Mouse (Mus musculus) layer of hippocampus, postnatal 25 days (tissue): Measurements from ENCODE around the gene Sgce. TPM values are rescaled to one million over a fixed set of nuclear protein-coding genes. Genes with fewer than 3 reads are reported as not detected.
A peak's percentile ranks its signal among the peaks of the same experiment; 100 is the strongest.
"Not testable (repeated sequence)": the region's sequence is repeated elsewhere in the genome, so short reads cannot be mapped to it uniquely, and the experiment has no call there.

ENCODE experiments used
- DNase-seq, 2 experiments: peaks; one replicate each; pipeline ENCODE4 v3.0.0; 2022; ENCODE audit warnings: mixed read lengths in 2 of 2, low spot score in 1 of 2; ENCODE audit errors: extremely low spot score in 1 of 2
- total RNA-seq, 2 experiments: library from RNA; stranded (reverse); gene quantifications; 2 replicates each; pipeline ENCODE4 v1.2.3; 2021

Gene Sgce
- 10 to 100 TPM; 33.3 to 35.3 TPM for total RNA-seq

DNA sequence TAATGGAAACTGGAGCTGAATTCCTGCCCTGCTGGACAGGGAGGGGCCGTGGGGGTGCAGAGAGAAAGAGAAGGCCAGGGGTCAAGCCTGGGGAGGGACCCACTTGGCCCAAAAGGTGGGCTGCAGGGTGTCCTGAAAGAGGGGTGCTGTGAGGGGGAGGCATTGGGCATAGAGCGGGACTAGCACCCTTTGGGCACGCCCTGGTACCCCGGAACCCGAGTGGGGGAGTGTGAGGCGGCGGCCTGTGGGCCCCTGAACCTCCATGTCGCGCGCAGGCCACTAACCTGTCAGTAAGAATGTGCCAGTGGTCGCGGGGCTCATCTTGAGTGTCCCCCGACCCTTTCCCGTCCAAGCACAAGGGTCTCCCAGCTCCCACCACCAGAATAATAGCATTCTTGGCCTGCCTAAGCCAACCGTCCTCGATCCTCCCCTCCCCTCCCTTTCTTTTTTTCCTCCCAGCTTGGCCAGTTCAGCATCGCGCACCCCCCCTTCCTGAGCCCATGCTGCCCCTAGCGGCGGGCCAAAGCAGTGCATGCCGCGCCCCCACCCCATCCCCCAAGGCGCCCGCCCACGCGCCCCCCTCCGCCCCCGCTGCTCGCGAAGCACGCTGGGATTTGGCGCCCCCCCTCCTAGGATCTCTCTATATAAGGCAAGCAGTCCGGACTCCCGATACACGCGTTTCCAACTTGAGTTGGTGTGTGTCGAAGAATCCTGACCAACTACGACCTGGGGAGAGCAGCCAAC, at the start of gene Sgce, which contains the start of gene Peg10:
Gene Sgce, minus strand, starts transcription at position 512 of the 744 bp plus-strand sequence.
Gene Peg10, plus strand, starts transcription at position 611 of the 744 bp plus-strand sequence.
- peak; percentile 66 to 75 for DNase-seq

DNA sequence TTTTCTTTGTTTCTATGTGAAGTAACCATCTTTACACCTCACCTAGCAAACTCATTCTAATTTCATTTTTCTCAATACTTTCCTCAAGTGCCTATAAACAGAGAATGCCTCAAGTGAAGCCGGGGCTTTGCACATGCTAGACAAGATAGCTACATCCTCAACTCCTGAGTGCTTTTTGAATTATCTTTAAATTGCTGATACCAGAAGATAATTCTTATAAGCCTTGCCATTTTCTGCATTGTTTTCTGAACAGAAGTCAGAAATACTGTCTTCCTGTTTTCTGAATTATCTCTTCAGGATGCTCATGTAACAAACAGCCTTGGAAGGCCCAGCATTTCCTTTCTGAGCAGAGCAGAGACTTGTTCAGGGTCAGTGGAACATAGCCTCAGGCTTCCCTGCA, 49.3 kb upstream of the Sgce start:
- DNase-seq = no peak

DNA sequence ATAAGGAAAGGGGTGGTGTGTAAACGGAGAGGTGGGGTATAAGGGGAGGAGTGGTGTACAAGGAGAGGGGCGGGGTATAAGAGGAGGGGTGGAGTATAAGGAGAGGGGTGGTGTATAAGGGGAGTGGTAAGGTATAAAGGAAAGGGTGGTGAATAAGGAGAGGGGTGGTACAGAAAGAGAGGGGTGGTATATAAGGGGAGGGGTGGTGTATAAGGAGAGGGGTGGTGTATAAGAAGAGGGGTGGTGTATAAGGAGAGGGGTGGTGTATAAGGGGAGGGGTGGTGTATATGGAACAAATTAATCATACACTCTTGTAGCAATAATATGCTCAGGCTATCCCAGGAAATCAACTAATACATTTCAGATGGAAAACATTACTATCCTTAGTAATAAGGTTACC, 15.2 kb upstream of the Sgce start:
- no peak for DNase-seq

DNA sequence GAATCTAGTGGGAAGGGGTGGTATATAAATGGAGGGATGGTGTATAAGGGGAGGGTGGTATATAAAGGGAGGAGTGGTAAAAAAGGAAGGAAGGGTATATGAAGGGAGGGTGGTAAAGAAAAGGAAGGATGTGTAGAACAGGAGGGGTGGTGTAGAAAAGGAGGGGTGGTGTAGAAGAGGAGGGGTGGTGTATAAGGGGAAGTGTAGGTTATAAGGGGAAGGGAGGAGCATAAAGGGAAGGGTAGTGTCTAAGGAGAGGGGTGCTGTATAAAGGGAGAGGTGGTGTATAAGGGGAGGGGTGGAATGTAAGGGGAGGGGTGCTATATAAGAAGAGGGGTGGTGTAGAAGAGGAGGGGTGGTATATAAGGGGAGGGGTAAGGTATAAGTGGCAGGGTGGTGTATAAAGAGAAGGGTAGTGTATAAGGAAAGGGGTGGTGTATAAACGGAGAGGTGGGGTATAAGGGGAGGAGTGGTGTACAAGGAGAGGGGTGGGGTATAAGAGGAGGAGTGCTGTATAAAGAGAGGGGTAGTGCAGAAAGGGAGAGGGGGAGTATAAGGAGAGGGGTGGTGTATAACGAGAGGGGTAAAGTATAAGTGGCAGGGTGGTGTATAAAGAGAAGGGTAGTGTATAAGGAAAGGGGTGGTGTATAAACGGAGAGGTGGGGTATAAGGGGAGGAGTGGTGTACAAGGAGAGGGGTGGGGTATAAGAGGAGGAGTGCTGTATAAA, 14.6 kb upstream of the Sgce start:
- not testable (repeated sequence) for DNase-seq

DNA sequence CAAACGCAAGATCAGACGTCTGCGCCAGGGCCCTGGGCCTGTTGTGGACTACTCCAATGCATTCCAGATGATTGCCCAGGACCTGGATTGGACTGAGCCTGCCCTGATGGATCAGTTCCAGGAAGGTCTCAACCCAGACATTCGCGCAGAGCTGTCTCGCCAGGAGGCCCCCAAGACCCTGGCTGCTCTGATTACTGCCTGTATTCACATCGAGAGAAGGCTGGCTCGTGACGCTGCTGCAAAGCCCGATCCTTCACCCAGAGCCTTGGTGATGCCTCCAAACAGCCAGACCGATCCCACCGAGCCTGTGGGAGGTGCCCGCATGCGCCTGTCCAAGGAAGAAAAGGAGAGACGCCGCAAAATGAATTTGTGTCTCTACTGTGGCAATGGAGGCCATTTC, 7.9 kb upstream of the Sgce start:
- DNase-seq = no peak

DNA sequence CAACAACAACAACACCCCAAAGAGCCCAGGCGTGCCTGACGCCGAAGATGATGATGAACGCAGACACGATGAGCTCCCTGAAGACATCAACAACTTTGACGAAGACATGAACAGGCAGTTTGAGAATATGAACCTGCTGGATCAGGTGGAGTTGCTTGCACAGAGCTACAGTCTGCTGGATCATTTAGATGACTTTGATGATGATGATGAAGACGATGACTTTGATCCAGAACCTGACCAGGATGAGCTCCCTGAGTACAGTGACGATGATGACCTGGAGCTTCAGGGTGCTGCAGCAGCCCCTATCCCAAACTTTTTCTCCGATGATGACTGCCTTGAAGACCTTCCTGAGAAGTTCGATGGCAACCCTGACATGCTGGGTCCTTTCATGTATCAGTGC, 7.3 kb upstream of the Sgce start:
- no peak for DNase-seq

DNA sequence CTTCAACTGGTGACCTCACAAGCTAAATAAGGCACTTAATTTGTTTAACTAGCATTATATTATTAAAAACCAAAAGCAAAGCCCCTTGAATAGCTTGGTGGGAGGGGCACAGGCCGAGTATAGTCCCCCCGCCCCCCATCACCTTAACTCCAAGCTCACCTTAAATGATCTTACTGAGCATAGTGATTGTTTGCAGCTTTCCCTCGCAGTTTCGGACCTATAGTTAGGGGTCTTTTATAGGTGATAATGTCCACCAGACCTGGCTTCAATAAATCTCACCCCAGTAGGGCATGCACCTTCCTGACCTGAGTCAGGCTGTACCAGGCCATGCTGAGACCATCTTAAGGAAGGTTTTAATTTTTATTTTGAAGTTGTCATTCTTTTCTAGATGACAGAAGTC, 4.3 kb upstream of the Sgce start:
- no peak for DNase-seq

DNA sequence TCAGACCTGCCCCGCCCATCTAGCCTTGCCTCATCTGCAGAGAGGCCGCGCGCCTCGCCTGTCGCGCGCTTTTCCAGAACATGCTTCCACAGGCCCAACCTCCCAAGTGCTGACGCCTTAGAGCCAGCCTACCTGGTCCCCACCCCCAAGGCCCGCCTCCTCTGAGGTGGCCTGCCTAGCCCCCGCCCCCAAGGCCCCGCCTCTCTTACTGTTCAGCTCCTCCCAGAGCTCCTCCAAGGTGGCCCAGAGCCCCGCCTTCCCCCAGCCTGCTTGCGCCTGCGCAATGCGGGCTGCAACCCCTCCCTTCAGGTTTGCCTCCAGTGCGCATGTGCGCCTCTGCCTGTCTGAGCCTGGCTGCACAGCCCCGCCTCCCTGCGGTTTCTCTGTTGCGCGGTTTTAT, 2.1 kb upstream of the Sgce start:
- peak; percentile 76 to 82 for DNase-seq

DNA sequence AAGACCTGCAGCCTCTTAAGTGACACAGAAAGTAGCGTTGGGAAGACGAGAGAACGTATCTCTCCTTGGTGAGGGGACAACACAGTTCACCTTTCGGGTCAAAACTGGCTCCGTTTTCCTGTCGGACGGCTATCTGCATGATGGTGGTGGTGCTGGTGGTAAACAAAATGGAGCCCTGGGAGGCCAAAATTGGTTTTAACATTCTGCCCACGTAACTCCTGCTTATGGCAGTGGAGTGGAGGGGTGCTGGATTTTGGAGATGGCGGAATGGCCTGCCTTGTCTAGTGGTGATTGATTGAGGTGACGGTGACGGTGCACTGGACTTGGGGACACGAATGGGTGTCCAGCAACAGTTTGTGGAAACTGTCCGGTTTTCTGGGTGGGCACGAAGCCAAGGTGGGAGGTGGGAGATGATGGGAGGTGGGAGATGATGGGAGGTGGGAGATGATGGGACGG, 1.5 kb upstream of the Sgce start:
- peak; percentile 15 to 32 for DNase-seq

DNA sequence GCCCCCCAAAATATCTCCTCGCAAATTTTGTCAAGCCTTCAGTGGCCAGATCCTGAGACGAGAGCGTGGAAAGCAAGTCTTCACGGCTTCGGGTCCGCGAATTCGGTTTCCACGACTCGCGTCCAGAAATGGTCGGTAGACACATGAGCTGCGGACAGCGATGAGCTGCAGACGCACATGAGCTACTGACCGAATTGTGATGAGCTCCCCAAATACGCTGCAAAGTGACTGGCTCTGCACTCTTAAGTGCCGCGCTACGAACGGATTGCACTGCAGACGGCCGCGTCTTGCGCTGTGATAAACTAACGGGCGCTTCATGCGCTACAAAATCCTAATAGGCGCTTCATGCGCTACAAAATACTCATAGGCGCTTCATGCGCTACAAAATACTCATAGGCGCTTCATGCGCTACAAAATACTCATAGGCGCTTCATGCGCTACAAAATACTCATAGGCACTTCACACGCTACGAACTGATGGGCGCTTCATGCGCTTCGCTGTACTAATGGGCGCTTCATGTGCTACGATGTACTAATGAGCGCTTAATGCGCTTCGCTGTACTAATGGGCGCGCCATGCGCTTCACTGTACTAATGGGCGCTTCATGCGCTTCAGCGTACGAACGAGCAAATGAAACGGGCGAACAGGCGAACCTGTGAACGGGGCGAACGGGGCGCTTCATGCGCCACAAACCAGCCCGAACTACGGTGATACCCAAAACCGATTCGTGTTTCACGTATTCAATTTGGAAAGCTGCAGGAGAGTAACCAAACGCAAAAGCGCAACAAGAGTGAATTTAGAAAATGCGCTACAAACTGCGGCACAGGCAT, 884 bp upstream of the Sgce start:
- peak; percentile 15 to 29 for DNase-seq

DNA sequence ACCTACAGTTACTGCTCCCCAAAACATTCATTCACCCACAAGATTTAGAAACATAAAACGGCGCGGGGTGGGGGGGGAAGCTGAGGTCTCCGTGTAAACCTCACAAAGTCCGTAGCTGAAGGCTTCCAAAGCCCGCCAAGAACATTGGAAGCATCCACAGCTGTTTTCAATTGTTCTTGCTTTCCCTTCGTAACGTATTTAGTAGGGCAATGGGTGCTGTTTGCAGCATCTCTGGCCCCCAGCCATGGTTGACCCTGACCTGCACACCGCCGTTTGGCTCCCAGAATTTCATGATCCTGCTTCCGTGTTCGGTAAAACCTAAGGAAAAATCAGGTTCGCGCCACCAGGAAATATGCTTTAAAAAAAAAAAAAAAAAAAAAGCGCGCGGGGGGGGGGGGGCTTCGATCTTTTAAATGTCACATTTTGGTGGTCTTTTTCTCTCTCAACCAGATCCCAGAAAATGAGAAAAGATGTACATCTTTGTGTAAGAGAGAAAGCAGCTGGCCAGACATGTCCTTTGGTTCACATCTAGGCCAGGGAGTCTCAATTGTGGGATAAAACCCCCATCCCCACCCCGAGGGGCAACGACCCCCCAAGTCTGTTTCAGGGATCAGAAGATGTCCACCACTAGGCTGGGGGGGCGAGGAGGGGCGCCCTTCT, 841 bp downstream of the Sgce start:
- DNase-seq = no peak

DNA sequence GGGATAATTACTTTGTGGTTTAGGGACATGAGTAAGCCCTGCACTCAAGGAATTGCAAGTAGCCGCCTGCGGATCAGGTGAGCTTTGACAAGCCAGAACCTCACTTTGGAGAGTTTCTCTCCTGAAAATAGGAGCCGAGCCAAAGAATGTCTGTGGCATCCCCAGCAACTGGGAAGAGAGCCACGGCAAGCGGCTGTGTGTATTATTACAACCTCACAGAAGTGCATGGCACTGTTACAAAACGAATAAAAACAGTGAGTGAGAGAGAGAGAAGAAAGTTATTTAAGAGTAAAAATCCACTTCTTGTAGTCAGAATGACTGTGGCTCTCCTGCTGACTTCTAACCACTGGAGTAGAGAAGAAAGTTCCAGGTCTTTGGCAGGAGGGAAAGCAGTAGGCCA, 6.5 kb downstream of the Sgce start:
- peak in 1 of 2 experiments; percentile 24 for DNase-seq

DNA sequence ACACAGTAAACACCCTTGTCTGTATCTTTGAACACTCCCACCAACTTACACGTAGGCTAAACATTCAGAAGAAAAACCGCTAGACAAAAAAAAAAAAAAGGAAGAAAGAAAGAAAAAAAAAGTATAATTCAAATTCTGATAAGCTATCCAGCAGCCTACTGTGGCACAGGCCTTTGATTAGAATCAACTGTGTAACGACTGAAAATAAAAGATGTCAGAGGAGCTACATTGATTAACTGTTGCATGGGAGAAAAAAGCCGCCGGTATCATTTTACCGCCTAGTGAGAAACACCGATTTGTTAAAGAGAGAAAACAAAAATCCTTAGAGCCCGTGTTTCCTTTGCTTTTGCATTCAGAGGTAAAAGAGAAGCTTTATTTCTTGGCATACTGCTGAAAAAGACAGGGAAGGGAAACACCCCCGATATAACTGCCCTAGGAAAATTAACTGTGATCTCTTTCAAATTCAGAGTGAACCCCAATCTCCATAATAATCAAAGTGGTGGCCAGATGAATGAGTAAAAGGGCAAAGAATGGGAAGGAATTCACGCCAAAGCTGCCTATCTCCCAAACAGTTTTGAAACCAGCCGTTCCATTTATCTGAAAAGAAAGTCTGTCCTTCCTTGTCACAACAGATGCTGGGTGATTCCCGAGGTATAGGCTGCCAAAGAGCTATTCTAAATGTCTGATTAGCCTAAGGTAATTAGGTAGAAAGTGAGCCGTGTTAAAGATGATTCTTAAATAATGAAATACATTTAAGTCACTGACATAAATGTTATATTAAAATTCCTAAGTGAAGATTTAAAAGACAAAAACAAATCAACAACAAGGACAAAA, 7.3 kb downstream of the Sgce start:
- DNase-seq = no peak

DNA sequence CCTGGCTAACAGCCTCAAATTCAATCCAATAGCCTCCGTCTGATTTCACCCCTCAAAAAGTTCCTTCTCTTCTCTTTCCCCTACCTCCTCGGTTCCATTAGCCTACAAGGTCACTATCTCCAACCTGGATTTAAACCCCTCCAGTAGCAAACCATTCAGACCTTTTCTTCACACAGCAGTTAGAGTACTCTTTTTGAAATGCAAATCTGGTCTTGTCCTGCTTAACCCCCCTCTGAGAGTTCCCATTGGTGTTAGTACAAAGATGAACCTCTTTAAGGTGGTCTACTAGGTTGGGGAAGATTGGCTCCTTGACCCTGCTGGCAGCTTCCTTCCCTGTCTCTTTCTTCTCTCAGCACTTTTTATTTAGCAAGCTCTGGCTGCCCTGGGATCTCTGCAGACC, 8.3 kb downstream of the Sgce start:
- no peak for DNase-seq

DNA sequence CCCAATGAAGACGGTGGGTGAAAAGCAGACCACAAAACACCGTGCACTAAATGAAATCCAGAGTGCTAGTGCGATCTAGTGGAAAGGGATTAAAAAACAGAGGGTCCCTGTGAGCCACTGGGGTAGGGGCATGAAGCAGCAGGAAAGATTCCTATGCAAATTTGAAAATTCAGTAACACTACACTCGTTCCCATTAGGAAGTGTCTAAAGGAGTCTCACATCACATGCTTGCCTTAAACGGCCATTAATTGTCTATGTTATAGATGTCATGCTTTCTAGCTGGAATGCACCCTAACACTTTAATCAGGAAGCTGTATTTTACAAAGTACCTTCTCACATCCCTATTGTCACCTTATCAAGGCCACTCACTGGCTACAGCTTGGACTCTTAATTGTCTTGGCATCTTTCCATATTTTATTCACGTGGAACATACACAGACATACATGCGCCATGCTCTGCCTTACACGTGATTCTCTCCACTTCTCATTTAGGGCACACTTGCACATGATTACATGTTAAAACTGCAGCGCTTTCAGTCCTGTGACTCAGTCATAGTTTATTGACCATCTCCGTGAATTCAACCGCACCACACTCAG, 8.9 kb downstream of the Sgce start:
- DNase-seq = no peak

DNA sequence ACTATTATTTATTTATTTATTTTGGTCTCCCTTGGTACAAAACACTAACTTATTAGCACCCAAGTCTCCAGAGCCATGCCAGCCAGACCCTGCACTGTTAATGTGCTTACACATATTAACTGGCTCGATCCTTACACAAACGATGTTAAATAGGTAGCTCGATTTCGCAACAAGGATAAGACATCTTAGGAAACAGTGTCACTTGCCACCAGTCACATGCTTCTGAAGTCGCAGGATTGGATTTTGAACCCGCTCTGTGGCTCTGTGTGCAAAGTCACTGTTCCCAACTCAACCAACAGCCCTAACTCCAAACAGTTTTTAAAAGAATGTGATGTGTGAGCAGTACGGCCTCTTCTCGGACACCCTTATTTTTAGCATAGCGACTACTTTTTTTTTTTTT, 10.6 kb downstream of the Sgce start:
- DNase-seq = no peak

DNA sequence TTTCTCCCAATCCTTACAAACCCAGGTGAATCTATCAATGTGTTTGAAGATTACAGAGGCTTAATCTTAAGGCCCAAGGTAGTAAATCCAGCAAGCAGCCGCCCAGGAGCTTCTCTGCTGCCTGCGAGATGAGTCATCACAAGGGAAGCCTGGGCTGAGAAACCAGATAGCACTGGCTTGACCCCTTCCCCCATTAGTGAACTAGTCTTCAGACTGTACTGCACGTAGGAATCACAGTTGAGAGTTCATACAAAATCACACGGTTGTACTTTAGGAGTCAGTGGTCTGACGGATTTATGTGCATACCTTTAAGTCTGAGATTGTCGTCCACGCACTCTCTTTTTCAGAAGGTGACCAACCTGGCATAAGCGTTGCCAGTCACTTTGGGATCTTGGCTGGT, 13.8 kb downstream of the Sgce start:
- no peak for DNase-seq

DNA sequence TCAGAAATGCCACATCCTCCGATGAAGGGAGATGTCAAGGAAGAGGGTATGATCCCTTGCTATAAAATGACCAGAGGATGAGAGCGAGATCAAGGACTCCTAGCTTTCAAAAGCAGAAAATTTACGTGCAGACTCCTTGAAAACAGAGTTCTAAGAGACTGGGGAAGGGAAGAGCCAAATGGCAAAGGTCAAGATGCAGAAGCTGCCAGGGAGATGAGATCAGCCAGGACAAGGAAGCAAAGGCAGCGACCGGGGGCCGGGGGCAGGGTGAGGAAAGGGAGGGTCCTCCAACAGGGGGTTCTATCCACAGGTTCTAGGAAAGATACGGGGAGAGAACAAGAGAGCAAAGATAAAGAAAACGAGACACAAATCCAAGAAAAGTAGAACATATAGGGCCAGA, 15.3 kb downstream of the Sgce start:
- DNase-seq = no peak

DNA sequence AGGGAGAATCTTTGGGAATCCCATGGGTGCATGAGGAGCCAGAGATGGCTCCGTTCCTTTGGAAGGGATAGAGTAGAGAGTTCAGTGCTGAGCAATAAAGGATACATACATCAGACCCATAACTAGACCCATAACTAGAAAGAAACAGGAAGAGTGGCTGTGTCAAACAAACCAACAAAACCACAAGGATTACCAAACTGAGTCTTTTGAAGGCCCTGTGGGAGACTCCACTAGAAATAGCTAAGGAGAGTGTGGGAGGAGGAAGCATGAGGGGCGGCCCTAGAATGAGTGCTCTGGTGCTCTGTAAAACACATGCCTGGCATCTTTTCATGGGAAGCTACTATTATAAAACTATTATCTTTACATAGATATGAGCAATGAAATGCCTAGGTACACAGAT, 18.7 kb downstream of the Sgce start:
- no peak for DNase-seq
